Mouse (Mus musculus) spleen, adult 2 months (tissue): Measurements from ENCODE around the gene Gabbr2.

Source experiments
- CTCF ChIP-seq: fragments of 200-500 bp; IDR thresholded peaks from 2 replicates; pipeline ENCODE4 v1.5.1; 2011; ENCODE audit warnings: mild to moderate bottlenecking, inconsistent platforms; ENCODE audit not compliant: insufficient read depth, insufficient read length, insufficient replicate concordance; ENCODE audit errors: extremely low read depth
- POLR2A ChIP-seq: fragments of 200-500 bp; IDR thresholded peaks from 2 replicates; pipeline ENCODE4 v1.6.1; 2011; ENCODE audit warnings: low read depth, low read length, inconsistent platforms

DNA sequence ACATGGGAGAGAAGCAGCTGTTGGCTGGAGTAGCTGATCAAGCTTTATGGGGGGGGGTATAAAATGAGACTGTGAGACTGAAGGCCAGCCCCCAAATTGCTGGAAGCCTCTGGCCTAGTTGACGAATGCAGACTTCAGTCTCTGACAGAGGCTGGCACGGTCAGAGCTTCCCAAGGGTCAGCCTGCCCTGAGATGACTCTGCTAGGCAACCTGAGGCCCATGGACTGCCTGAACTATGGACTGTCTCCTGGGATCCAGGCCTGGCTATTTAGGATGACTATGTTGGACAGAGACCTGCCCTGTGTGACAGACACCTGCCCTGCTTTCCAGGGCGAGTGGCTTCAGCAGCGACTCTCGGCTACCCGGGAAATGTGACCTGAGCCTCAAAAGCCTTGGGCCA, 281.7 kb downstream of the Gabbr2 start:
- no peak for TF ChIP-seq CTCF
- TF ChIP-seq POLR2A, result no peak
